Mouse (Mus musculus): ENCODE results near the gene Snrnp35. TPM values are rescaled to one million over a fixed set of nuclear protein-coding genes. Genes with fewer than 3 reads are reported as not detected.

Gene Snrnp35
- polyA plus RNA-seq, 1 experiment from 2014 or later = 24.3 TPM

DNA sequence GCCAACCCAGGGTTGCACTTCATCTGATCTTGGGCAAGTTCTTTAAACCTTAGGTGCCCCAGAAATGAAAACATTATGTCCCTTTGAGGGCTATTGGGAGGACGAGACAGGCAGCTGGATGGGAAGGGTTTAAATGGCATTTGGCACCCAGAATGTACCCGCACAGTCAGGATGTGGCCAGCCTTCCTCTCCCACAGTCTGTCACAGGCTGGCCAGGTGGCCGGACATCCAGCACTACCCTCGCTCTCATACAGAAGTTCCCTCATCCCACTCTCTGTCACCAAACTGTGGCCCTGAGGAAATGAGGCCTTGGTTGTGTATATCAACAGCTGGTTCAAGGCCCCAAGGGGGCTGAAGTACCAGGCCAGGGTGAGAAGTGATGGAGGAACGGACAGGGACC is 42.0 kb downstream of the Snrnp35 start:
- 91% methylated on average over 5 of the region's 5 CpGs for WGBS
- Histone ChIP-seq H3K9me3 (replicated peaks; ENCODE audit: control insufficient read depth, low read length) (no peaks in the 10 kb centered on the region), H3K9ac (ENCODE audit: low read length) (no peak overlapping the region), H3K27me3 (ENCODE audit: control insufficient read depth, insufficient read depth, low read length) (no peaks in the 10 kb centered on the region), H3K27ac (ENCODE audit: low read length) (no peak overlapping the region), H3K4me1 (ENCODE audit: control insufficient read depth, insufficient read depth, low read length) (peaks cover 20% of the 10 kb centered on the region), H3K4me3 (replicated peaks; ENCODE audit: low read length) (no peak overlapping the region), H3K36me3 (ENCODE audit: control insufficient read depth, insufficient read depth, low read length) (no peaks in the 10 kb centered on the region; the same call in 1 of the 2 replicates), H3K4me2 (ENCODE audit: low read depth, low read length) (no peak overlapping the region)
- ATAC-seq (ENCODE audit: insufficient read depth, low FRiP score) = no peak

DNA sequence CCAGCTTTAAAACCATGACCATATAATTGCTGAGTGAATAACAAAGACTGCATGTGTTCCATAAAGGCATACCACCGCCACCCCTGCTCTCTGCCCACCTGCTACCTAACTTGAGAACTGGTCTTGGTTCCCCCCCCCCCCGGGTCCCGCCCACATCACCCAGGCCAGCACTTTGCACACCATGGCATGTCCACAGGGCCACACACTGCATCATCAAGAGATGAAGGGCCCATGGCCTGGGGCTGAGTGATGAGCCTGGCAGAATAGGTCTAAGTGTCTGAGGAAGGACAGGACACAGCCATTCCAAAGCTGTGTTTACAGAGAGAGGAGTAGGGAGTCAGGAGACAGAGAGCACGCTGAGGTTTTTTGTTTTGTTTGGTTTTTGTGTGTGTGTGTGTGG is 45.4 kb downstream of the Snrnp35 start:
- H3K27ac ChIP-seq (ENCODE audit: low read length) = peak overlapping the region; percentile 27; the same call in 1 of the 2 replicates
- 62% methylated on average over 4 of the region's 4 CpGs for WGBS
- no peaks in the 10 kb centered on the region for H3K9me3 ChIP-seq (replicated peaks; ENCODE audit: control insufficient read depth, low read length)
- peaks cover 34% of the 10 kb centered on the region for H3K4me1 ChIP-seq (ENCODE audit: control insufficient read depth, insufficient read depth, low read length)
- peak overlapping the region; percentile 70 for H3K4me3 ChIP-seq (replicated peaks; ENCODE audit: low read length)
- H3K27me3 ChIP-seq (ENCODE audit: control insufficient read depth, insufficient read depth, low read length) = no peaks in the 10 kb centered on the region
- H3K4me2 ChIP-seq (ENCODE audit: low read depth, low read length) = peak overlapping the region; percentile 89
- H3K9ac ChIP-seq (ENCODE audit: low read length) = peak overlapping the region; percentile 65
- no peaks in the 10 kb centered on the region for H3K36me3 ChIP-seq (ENCODE audit: control insufficient read depth, insufficient read depth, low read length)
- no peak for ATAC-seq (ENCODE audit: insufficient read depth, low FRiP score)

DNA sequence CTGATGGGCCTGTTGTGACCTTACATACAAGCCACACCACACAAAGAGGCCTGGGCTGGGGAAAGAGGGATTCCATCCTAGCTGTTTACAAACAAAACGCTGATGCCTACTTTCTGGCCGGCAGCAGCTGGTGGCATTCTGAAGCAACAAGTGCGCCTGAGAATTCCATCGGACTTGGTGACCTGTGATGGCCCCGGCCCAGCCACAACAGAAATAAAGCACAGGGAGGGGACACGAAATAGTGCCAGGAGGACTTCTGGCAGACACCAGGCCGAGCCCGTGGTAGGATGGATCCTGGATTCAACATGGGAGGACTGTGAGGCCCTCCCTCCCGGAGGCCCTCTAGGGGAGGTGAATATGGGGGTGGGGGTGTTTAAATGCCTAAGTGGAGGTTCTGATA is 45.9 kb downstream of the Snrnp35 start:
- Histone ChIP-seq H3K27ac (ENCODE audit: low read length) (peak overlapping the region; percentile 32), H3K36me3 (ENCODE audit: control insufficient read depth, insufficient read depth, low read length) (no peaks in the 10 kb centered on the region), H3K9ac (ENCODE audit: low read length) (peak overlapping the region; percentile 65), H3K27me3 (ENCODE audit: control insufficient read depth, insufficient read depth, low read length) (no peaks in the 10 kb centered on the region), H3K4me1 (ENCODE audit: control insufficient read depth, insufficient read depth, low read length) (peaks cover 34% of the 10 kb centered on the region), H3K4me2 (ENCODE audit: low read depth, low read length) (peak overlapping the region; percentile 89), H3K9me3 (replicated peaks; ENCODE audit: control insufficient read depth, low read length) (no peaks in the 10 kb centered on the region), H3K4me3 (replicated peaks; ENCODE audit: low read length) (peak overlapping the region; percentile 70)
- WGBS = 17% methylated on average over 9 of the region's 9 CpGs
- no peak for ATAC-seq (ENCODE audit: insufficient read depth, low FRiP score)

DNA sequence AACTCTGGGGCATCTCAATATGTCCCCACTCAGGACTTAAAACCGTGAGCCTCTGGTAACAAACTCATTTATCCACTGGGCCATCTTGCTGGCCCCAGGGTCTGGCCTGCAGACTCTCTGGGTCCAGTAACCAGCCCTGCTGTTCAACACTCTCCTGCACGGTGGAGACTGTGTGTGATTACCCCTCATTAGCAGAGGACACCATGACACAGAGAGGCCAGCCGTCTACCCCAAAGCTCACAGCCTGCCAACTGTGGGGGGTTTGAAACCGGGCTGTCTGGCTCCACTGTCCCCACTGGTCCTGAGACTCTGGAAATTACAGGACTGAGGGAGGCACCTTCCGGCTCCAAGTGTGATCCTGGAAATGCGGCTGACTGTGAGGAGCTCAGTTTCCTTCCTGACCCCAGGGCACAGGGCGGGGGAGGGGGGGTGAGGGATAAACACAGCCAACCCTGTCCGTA is 46.3 kb downstream of the Snrnp35 start:
- Histone ChIP-seq H3K36me3 (ENCODE audit: control insufficient read depth, insufficient read depth, low read length) (no peaks in the 10 kb centered on the region), H3K27me3 (ENCODE audit: control insufficient read depth, insufficient read depth, low read length) (no peaks in the 10 kb centered on the region), H3K27ac (ENCODE audit: low read length) (peak overlapping the region; percentile 32), H3K9me3 (replicated peaks; ENCODE audit: control insufficient read depth, low read length) (no peaks in the 10 kb centered on the region), H3K4me1 (ENCODE audit: control insufficient read depth, insufficient read depth, low read length) (peaks cover 34% of the 10 kb centered on the region), H3K4me2 (ENCODE audit: low read depth, low read length) (peak overlapping the region; percentile 89), H3K4me3 (replicated peaks; ENCODE audit: low read length) (peak overlapping the region; percentile 70), H3K9ac (ENCODE audit: low read length) (peak overlapping the region; percentile 65)
- no peak for ATAC-seq (ENCODE audit: insufficient read depth, low FRiP score)
- 22% methylated on average over 8 of the region's 8 CpGs for WGBS

DNA sequence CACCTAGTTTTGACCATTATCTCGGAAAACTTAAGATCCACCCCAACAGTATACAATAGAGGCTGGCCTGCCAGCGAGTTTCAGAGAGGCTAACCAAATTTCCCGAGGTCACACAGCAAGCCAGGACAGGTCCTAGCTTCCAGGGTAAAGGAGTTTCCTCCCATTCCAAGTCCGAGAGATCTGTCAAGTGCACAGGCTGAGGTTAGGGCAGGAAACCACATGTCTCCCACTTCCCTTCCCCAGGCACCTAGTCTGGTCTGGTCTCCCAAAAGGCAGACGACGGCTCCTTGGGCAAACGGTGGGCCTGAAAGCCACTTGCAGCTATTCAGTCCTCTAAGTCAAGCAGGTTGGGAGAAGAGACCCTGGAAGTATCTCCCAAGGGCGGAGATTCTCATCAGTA is 46.8 kb downstream of the Snrnp35 start:
- Histone ChIP-seq H3K27ac (ENCODE audit: low read length) (peak overlapping the region; percentile 32; the same call in 1 of the 2 replicates), H3K4me2 (ENCODE audit: low read depth, low read length) (peak overlapping the region; percentile 89), H3K36me3 (ENCODE audit: control insufficient read depth, insufficient read depth, low read length) (no peaks in the 10 kb centered on the region), H3K4me1 (ENCODE audit: control insufficient read depth, insufficient read depth, low read length) (peaks cover 34% of the 10 kb centered on the region), H3K27me3 (ENCODE audit: control insufficient read depth, insufficient read depth, low read length) (no peaks in the 10 kb centered on the region), H3K9me3 (replicated peaks; ENCODE audit: control insufficient read depth, low read length) (no peaks in the 10 kb centered on the region), H3K4me3 (replicated peaks; ENCODE audit: low read length) (peak overlapping the region; percentile 70), H3K9ac (ENCODE audit: low read length) (peak overlapping the region; percentile 80)
- ATAC-seq (ENCODE audit: insufficient read depth, low FRiP score) = no peak
- 37% methylated on average over 8 of the region's 8 CpGs for WGBS

DNA sequence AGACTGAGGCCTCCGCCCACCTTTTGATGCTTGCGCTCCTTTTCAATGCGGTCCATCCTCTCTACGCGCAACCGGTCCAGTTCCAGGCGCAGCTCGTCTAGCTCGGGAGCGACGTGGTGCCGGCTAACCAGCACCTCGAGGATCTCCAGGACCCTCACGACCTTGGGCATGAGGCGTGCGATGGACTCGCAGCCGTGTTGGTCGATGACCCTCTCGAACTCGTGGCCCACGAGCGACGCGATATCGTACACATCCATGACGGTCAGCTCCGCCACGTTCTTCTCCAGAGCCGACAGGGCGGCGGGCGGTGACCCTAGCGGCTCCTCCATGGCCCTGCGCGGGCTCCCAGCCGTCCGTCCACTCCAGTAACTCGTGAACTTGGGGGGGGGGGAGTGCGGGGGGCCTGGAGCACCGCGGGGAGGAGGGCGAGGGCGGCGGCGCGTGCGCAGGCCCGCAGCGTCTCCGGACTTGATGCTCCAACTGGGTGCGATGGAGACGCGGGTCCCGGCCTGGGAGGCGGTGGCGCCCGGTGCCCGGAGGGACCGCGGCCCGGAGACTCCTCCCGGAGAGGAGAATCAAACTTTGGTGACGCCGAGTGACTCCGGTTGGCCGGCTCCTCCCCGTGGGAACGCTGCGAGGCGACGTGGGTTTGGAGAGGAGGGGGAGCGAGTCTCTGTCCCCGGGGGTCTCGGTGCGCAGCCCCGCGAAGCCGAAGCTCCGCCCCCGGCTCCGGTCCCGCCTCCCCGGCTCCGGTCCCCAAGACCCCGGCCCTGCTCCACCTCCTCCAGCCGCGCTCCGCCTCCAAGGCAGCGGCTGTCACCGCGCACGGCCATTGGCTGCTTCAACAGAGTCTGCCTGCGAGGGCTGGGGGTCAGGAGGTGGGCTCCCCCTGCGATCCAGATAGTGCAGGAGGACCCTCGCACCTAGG is 48.0 kb downstream of the Snrnp35 start, which contains the start of gene Rilpl1:
Rilpl1 (minus strand) TSS at position 737 of the 928 bp plus-strand sequence.
- Histone ChIP-seq H3K36me3 (ENCODE audit: control insufficient read depth, insufficient read depth, low read length) (no peaks in the 10 kb centered on the region), H3K27ac (ENCODE audit: low read length) (peak within 1 kb of the TSS; percentile 87), H3K27me3 (ENCODE audit: control insufficient read depth, insufficient read depth, low read length) (no peaks in the 10 kb centered on the region), H3K9ac (ENCODE audit: low read length) (peak within 1 kb of the TSS; percentile 80), H3K4me1 (ENCODE audit: control insufficient read depth, insufficient read depth, low read length) (peaks cover 34% of the 10 kb centered on the region), H3K4me2 (ENCODE audit: low read depth, low read length) (peak within 1 kb of the TSS; percentile 89), H3K9me3 (replicated peaks; ENCODE audit: control insufficient read depth, low read length) (no peaks in the 10 kb centered on the region), H3K4me3 (replicated peaks; ENCODE audit: low read length) (peak within 1 kb of the TSS; percentile 70)
- peak; percentile 84 for ATAC-seq (ENCODE audit: insufficient read depth, low FRiP score)
- WGBS = under 1% methylated on average over 79 of the region's 96 CpGs

DNA sequence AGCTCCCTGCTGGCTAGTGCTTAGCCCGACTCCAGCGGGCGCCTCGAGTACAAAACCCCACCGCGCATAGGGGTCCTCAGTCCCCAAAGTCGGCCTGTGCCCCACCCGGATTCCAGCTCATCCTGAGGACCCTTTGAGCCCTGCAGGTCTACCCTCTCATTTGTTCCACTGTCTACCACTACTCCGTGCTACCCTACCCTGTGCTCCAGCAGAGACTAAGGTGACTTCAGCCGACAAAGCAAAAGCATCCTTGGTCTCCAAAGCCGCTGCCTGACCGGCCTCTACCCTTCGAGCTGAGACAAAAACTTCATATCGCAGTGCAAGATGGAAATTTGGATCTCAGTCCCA is 48.6 kb downstream of the Snrnp35 start:
- Histone ChIP-seq H3K36me3 (ENCODE audit: control insufficient read depth, insufficient read depth, low read length) (no peaks in the 10 kb centered on the region), H3K27me3 (ENCODE audit: control insufficient read depth, insufficient read depth, low read length) (no peaks in the 10 kb centered on the region), H3K27ac (ENCODE audit: low read length) (peak overlapping the region; percentile 87), H3K9ac (ENCODE audit: low read length) (peak overlapping the region; percentile 80), H3K9me3 (replicated peaks; ENCODE audit: control insufficient read depth, low read length) (no peaks in the 10 kb centered on the region), H3K4me2 (ENCODE audit: low read depth, low read length) (peak overlapping the region; percentile 89), H3K4me3 (replicated peaks; ENCODE audit: low read length) (peak overlapping the region; percentile 70), H3K4me1 (ENCODE audit: control insufficient read depth, insufficient read depth, low read length) (peaks cover 34% of the 10 kb centered on the region)
- no peak for ATAC-seq (ENCODE audit: insufficient read depth, low FRiP score)
- WGBS = 13% methylated on average over 14 of the region's 14 CpGs

DNA sequence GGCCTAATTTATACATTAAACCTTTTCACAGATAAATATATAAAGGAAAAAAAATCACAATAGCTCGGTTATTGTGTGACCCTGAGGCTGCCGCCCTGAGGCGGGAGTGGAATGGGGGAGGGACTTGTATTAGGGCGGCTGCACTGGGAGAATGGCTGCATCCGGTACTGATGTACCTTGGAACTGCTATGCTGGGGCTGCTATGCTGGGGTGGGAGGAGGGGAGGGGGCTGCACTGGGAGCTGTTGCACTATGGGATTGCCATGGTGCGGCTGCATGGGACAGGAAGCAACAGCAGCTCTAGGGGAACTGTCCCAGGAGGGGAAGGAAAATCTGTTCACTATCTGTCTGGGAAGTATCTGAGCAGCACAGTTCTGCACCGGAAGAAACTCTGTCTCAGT is 49.5 kb downstream of the Snrnp35 start:
- Histone ChIP-seq H3K9ac (ENCODE audit: low read length) (0 out of 2 replicates have a peak overlapping the region, but pooled peaks have one; percentile 22), H3K9me3 (replicated peaks; ENCODE audit: control insufficient read depth, low read length) (no peaks in the 10 kb centered on the region), H3K4me2 (ENCODE audit: low read depth, low read length) (no peak overlapping the region), H3K27ac (ENCODE audit: low read length) (peak overlapping the region; percentile 31; the same call in 1 of the 2 replicates), H3K36me3 (ENCODE audit: control insufficient read depth, insufficient read depth, low read length) (no peaks in the 10 kb centered on the region), H3K27me3 (ENCODE audit: control insufficient read depth, insufficient read depth, low read length) (no peaks in the 10 kb centered on the region), H3K4me1 (ENCODE audit: control insufficient read depth, insufficient read depth, low read length) (peaks cover 41% of the 10 kb centered on the region), H3K4me3 (replicated peaks; ENCODE audit: low read length) (no peak overlapping the region)
- 0 out of 2 replicates have a peak, but pooled peaks have one; percentile 12 for ATAC-seq (ENCODE audit: insufficient read depth, low FRiP score)
- 39% methylated on average over 7 of the region's 7 CpGs for whole genome bisulfite sequencing

DNA sequence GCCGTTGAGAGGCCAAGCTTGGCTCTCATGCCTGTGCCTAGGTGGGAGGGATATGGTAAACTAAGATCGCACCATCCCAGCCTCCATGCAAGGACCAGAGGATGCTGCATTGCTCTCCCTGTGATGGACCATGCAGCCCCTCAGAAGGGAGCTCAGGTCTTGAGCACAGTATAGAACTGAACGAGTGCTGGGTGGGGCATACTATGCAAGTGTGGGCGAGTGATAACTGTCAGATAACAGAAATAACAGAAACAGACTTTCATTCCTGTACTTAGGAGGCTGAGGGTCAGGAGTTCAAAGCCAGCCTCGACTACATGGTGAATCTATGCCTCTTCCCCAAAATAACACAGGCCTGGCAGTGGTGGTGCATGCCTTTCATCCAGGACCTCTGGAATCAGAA is 52.1 kb downstream of the Snrnp35 start:
- no peak overlapping the region for H3K27ac ChIP-seq (ENCODE audit: low read length)
- H3K9me3 ChIP-seq (replicated peaks; ENCODE audit: control insufficient read depth, low read length) = no peaks in the 10 kb centered on the region
- H3K4me1 ChIP-seq (ENCODE audit: control insufficient read depth, insufficient read depth, low read length) = peaks cover 21% of the 10 kb centered on the region
- no peak overlapping the region for H3K4me2 ChIP-seq (ENCODE audit: low read depth, low read length)
- H3K27me3 ChIP-seq (ENCODE audit: control insufficient read depth, insufficient read depth, low read length) = no peaks in the 10 kb centered on the region
- 61% methylated on average over 5 of the region's 5 CpGs for WGBS
- H3K9ac ChIP-seq (ENCODE audit: low read length) = no peak overlapping the region
- no peak overlapping the region for H3K4me3 ChIP-seq (replicated peaks; ENCODE audit: low read length)
- ATAC-seq (ENCODE audit: insufficient read depth, low FRiP score) = no peak
- H3K36me3 ChIP-seq (ENCODE audit: control insufficient read depth, insufficient read depth, low read length) = no peaks in the 10 kb centered on the region
